Mouse (Mus musculus): Measurements from ENCODE around the gene Map7d2. TPM values are rescaled to one million over a fixed set of nuclear protein-coding genes. Genes with fewer than 3 reads are reported as not detected.
"Not testable (repeated sequence)": the region's sequence is repeated elsewhere in the genome, so short reads cannot be mapped to it uniquely, and the experiment has no call there.

The Map7d2 gene
- 10 to 100 TPM; 83.7 to 98.2 TPM for total RNA-seq (2021)

DNA sequence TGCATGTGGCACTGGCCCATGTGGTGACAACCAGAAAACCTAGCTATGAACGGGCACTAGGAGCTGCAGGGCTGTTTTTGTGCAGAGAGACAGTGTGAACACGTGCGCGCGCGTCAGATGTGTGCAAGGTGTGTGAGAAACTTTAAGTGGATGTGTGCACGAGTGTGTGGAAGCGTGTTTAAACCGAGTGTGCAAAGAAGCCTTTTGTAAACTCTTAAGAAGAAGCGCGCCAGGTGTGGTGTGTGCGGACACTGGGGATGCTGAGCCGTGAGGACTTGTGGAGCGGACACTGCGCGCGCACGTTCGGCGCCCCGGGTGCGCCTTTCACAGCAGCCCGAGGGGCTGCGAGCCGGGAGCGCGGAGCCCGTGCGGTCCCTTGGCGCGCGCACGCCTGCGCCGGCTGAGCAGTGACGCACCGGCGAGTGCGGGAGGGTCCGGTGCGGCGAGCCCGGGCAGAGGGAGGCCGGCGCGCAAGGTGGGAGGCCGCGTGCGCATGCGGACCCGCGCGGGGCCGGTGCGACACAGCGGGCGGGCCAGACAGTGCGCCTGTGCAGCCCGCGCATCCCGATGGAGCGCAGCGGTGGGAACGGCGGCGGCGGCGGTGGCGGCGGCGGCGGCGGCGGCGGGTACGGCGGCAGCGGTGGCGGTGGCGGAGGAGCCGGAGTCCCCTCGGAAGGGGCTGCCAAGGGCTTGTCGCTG is at the start of gene Map7d2:
Gene Map7d2, plus strand, starts transcription at position 443 of the 699 bp plus-strand sequence.
- peak; percentile 22 to 28 for DNase-seq (ENCODE audit: extremely low spot score in 1 of 2, low spot score in 1 of 2)

DNA sequence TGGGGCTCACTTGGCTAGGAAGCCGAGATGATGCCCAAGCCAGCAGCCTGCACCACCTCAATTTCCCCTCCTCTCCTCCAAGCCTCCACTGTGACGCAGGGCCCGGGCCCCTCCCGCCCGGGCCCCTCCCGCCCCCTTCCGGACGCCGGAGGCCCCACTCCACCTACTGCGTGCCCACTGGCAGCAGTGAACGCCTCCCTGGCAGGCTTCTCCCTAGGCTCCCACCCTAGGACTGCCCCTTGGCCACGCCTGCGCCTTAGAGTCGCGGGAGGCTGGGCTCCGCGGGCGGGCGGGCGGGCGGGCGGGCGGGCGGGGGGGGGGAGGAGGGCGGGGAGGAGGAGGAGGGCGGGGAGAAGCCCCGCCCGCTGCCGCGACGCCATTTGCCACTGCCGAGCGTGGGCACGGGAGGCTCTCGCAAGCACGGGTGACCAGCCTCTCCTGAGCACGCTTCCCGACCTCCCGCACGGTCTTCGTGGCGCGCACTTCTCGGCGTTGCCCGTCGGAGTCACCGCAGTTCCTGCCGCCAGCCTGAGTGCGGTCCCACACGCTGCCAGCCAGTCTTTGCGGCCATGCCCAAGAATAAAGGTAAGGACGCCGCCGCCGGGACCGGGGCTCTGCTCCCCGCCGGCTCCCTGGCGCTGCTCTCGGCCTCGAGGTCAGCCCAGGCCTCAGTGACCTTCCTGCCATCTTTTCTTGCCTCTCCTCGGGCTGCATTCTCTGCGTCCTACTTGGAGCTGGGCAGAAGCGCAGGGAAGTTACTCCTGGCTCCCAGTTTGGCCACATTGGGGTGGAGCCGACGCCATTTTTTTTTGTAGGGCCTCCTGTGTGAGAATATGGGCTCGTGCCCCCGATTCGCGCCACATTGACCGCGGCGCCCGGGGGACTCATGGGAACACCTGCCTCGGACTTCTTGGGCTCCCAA is 42.3 kb upstream of the Map7d2 start, which contains the start of gene Eif1ax:
Gene Eif1ax, plus strand, starts transcription at position 348 of the 922 bp plus-strand sequence.
- DNase-seq (ENCODE audit: extremely low spot score in 1 of 2, low spot score in 1 of 2): peak; percentile 29 to 37

- DNase-seq (ENCODE audit: extremely low spot score in 1 of 2, low spot score in 1 of 2): no peak
These were observed 41.6 kb upstream of the Map7d2 start for GRCm38 (mm10) chrX:159372753-159373144.

- no peak for DNase-seq (ENCODE audit: extremely low spot score in 1 of 2, low spot score in 1 of 2)
These were observed 27.3 kb upstream of the Map7d2 start for GRCm38 (mm10) chrX:159387105-159387504.

DNA sequence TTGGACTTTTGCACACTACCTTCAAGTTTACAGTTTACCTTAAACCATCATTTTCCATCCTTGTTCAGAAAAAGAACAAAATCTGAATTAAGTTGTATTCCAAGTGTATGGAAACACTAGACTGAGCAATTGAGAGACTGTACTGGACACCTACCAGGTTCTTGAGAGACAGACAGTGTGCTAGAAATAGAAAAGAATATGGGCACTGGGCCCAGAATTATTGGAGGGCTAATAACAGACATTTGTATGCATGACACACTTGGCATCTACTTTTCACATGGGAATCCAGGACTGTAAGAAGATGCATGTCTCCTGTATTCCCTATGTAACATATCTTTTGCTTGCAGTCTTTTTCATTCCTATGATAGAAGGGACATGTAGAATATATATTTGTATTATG is 25.4 kb upstream of the Map7d2 start:
- DNase-seq (ENCODE audit: extremely low spot score in 1 of 2, low spot score in 1 of 2): no peak

DNA sequence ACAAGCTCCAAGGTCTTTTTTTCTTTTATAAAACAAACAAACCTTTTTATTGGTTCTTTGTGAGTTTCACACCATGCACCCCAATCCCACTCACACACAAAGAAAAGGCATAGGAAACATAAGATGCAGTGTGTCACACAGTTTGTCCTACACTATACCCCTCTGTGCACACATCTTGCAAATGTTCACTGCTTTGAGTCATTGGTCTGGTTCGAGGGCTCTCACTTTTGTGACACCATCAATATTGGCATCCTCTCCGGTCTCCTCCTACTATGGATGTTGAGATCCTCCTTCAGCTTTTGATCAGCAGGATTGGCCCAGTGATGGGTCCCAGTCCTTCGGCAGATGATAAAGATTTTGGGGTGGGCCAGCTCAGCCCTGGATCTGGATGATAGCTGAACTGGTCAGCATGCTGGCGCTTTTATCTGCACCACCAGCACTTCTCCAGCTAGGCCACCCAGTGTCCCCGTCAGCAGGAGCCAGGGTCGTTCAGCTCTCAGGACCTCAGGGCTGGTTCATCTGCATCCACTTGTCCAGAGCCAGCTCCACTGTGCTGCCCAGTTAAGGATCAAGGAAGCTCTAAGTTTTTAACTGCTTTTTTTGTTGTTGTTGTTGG is 23.9 kb upstream of the Map7d2 start:
- no peak for DNase-seq (ENCODE audit: extremely low spot score in 1 of 2, low spot score in 1 of 2)

DNA sequence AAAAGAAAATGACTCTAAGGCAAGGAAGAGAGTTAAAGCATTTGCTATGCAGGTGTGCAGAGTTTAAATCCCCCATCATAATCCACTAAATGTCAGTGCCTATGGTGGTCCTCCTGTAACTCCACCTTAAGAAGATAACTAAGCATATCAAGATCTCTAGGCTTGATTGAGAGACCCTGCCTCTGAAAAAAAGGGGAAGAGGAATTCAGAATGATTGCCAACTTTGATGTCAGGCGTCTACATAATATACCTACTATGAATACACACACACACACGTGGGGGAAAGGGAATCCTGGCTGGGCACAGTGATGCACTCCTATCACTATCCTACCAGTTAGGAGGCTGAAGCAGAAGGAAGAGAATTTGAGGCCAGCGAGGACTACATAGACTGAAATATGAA is 23.1 kb upstream of the Map7d2 start:
- DNase-seq (ENCODE audit: extremely low spot score in 1 of 2, low spot score in 1 of 2): no peak

- DNase-seq (ENCODE audit: extremely low spot score in 1 of 2, low spot score in 1 of 2): peak in 1 of 2 experiments; percentile 6
These were observed 5.1 kb upstream of the Map7d2 start for GRCm38 (mm10) chrX:159409253-159409652.

DNA sequence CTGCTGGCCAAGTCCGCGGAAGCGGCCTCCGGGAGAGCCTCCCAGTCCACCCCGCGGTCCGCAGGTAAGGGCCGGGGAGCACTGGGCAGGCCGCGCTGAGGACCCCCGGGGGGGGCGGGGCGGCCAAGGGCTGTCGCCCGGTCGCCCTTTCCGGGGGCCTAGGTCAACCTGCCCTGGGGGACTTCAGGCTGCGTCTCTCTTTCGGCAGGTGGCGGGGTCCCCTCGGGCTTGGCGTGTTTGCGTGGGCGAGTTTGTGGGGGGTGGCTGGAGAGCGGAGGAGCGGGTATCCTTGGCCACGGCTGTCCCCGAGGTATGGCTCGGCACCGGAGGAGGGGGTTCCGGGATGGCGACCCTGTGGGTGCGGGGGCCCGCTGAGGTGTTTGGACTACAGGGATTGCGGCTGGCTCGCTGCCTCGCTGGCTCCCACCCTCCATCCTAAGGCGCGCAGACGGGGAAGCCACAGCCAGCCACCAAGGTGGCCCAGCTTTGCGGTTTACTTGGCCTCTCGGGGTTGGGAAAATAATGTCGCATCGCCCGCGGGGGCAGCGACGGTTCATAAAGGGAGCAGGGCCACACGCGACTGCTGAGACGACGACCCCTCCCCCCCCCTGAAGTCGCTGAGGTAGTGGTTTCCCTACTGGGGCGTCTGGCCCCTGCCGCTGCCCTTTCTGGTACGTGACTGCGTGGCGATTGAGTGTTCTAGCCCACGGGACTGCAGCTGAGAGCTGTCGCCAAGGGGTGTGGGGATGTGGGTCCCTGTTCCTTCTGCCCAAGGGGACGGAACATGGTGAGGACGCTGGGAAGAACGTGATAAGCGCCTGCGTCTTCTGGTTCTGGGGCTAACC is 679 bp downstream of the Map7d2 start:
- DNase-seq (ENCODE audit: extremely low spot score in 1 of 2, low spot score in 1 of 2): peak; percentile 8 to 14

DNA sequence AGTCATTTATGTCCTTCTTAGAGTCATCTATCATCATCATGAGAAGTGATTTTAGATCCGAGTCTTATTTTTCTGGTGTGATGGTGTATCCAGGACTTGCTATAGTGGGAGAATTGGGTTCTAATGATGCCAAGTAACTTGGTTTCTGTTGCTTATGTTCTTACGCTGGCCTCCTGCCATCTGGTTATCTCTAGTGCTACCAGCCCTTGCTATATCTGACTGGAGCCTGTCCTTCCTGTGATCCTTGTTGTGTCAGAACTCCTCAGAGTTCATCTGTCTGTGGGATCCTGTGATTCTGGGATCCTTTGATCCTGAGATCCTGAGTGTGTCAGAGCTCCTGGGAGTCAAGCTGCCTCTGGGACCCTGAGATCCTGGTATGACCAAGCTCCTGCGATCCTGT is 16.1 kb downstream of the Map7d2 start:
- not testable (repeated sequence) for DNase-seq (ENCODE audit: extremely low spot score in 1 of 2, low spot score in 1 of 2)

- peak in 1 of 2 experiments; percentile 11 for DNase-seq (ENCODE audit: extremely low spot score in 1 of 2, low spot score in 1 of 2)
These were observed 27.8 kb downstream of the Map7d2 start for GRCm38 (mm10) chrX:159442128-159442527.

DNA sequence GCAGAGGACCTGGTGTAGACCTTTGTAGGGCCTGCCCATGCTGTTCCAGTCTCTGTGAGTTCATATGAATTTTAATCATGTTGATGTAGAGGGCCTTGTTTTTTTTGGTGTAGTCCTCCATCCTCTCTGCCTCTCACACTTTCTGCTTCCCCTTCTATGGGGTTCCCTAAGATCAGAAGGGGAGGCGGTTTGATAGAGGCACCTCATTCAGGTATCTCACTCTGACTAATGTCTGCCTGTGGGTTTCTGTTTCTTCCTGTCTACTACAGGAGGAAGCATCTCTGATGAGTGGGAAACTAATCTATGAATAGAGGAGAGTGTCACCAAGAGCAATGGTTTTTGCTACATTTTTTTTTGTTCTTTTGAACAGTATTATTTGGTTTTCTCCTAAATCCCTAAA is 32.8 kb downstream of the Map7d2 start:
- DNase-seq (ENCODE audit: extremely low spot score in 1 of 2, low spot score in 1 of 2): no peak

DNA sequence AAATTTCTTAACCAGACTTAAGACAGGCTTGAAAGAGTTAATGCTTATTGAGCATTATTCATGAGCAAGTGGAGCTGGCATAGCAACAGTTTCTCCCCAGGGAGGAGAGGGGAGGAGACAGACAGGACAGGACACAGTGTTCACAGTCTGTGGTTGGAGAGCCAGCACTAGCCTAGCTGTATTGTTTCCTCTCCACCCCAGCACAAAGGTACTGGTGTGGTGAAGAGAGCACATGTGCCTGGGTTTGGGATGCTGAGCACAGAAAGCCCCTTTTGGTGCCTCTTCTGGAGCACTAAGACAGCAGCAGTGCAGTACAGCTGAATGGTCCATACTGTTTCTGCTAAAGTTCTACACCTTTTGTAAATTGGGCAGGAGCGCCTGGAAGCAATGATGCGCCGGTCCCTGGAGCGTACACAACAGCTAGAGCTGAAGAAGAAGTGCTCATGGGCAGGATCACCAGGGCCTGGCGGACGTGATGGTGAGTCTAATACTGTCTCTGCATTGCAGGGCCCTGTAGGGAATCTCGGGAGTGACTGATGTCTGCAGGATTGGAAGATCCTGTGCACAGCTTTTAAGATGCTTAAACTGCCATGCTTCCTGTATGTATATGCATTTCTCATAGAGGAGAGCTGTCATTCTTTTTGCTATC is 44.8 kb downstream of the Map7d2 start:
- no peak for DNase-seq (ENCODE audit: extremely low spot score in 1 of 2, low spot score in 1 of 2)

- no peak for DNase-seq (ENCODE audit: extremely low spot score in 1 of 2, low spot score in 1 of 2)
These were observed 60.4 kb downstream of the Map7d2 start for GRCm38 (mm10) chrX:159474799-159475198.

GRCm38 (mm10) chrX:159478243-159478940 is 64.0 kb downstream of the Map7d2 start:
- DNase-seq (ENCODE audit: extremely low spot score in 1 of 2, low spot score in 1 of 2): not testable (repeated sequence)

DNA sequence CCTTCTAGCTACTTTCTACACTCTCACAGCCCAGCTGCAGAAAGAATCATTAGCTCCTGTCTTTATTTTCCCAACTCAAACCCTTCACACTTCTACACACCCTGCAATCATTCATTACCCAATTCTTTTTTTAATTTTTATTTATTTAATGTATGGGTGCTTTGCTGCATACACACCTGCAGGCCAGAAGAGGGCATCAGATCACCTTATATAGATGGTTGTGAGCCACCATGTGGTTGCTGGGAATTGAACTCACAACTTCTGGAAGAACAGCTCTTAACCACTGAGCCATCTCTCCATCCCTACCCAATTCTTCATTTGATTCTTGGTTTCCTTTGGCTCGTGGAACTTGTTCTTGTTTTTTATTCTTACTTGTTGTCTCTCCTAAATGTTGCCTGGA is 69.9 kb downstream of the Map7d2 start:
- no peak for DNase-seq (ENCODE audit: extremely low spot score in 1 of 2, low spot score in 1 of 2)

- no peak for DNase-seq (ENCODE audit: extremely low spot score in 1 of 2, low spot score in 1 of 2)
These were observed 88.8 kb downstream of the Map7d2 start for GRCm38 (mm10) chrX:159503181-159503580.

GRCm38 (mm10) chrX:159508331-159509036 is 94.1 kb downstream of the Map7d2 start:
- no peak for DNase-seq (ENCODE audit: extremely low spot score in 1 of 2, low spot score in 1 of 2)

All from layer of hippocampus, postnatal 25 days (tissue).